Mouse (Mus musculus) intestine, embryonic 14.5 days (tissue): ENCODE measurements around the gene Vgf. TPM values are rescaled to one million over a fixed set of nuclear protein-coding genes. Genes with fewer than 3 reads are reported as not detected.
A peak's percentile ranks its signal among the peaks of the same experiment; 100 is the strongest.

Source experiments
- ATAC-seq: fragments of 200-750 bp; cut with Nextera tagmentation; replicated peaks from 2 replicates; pipeline ENCODE4 v1.8.0; 2017; ENCODE audit warnings: low read depth, moderate number of reproducible peaks, moderate TSS enrichment, moderate library complexity; ENCODE audit not compliant: low FRiP score, low TSS enrichment
- DNase-seq: peaks from one replicate; pipeline ENCODE4 v3.0.0-alpha.2; 2018; ENCODE audit warnings: low spot score
- H3K27ac ChIP-seq: fragments of 300-500 bp; sonication (generic); 2 replicates; pipeline ENCODE4 v1.5.1; 2014; ENCODE audit warnings: low read depth, mild to moderate bottlenecking, control low read depth
- H3K27me3 ChIP-seq: fragments of 300-500 bp; sonication (generic); replicated peaks from 2 replicates; pipeline ENCODE4 v1.6.1; 2014; ENCODE audit warnings: low read length, control low read depth; ENCODE audit not compliant: control insufficient read depth, insufficient read depth
- H3K36me3 ChIP-seq: fragments of 300-500 bp; sonication (generic); 2 replicates; pipeline ENCODE4 v1.6.1; 2014; ENCODE audit warnings: low read length, control low read depth; ENCODE audit not compliant: control insufficient read depth, insufficient read depth
- H3K4me1 ChIP-seq: fragments of 300-500 bp; sonication (generic); replicated peaks from 2 replicates; pipeline ENCODE4 v1.6.1; 2014; ENCODE audit warnings: low read length, control low read depth, mixed read lengths; ENCODE audit not compliant: control insufficient read depth, insufficient read depth
- H3K4me2 ChIP-seq: fragments of 300-500 bp; sonication (generic); 2 replicates; pipeline ENCODE4 v1.6.1; 2014; ENCODE audit warnings: low read length
- H3K4me3 ChIP-seq: fragments of 300-500 bp; sonication (generic); 2 replicates; pipeline ENCODE4 v1.5.1; 2014; ENCODE audit warnings: low read depth, low read length, control low read depth, mixed read lengths
- H3K9ac ChIP-seq: fragments of 300-500 bp; sonication (generic); 2 replicates; pipeline ENCODE4 v1.6.1; 2014; ENCODE audit warnings: mild to moderate bottlenecking, low read length
- H3K9me3 ChIP-seq: fragments of 300-500 bp; sonication (generic); 2 replicates; pipeline ENCODE4 v1.6.1; 2016; ENCODE audit warnings: low read length, control low read depth; ENCODE audit not compliant: control insufficient read depth
- WGBS: fragments of 180-500 bp; shearing (Covaris S2); extraction: QIAGEN DNeasy Blood & Tissue Kit; methylation state at CpG from one replicate; pipeline ENCODE4 v1.1.7; 2014; 5-methylcytosine and 5-hydroxymethylcytosine counted together
- polyA plus RNA-seq: library from polyadenylated mRNA; unstranded; fragments of >200 nt; fragmentation: Nextera tagmentation; extraction: Ambion mirVana; gene quantifications from 2 replicates; pipeline ENCODE4 v1.2.1, GENCODE M21; 2014

The Vgf gene
- 0.36 and 0.53 TPM in 2 replicates for polyA plus RNA-seq

GRCm38 (mm10) chr5:137026092-137026491 lies at the start of gene Vgf:
Vgf (plus strand) TSS chr5:137026392.
- Histone ChIP-seq H3K27me3 (peaks cover 71% of the 10 kb centered on the region), H3K36me3 (no peaks in the 10 kb centered on the region), H3K9ac (no peak within 1 kb of the TSS), H3K4me1 (peaks cover 8% of the 10 kb centered on the region; the same call in 1 of the 2 replicates), H3K9me3 (no peaks in the 10 kb centered on the region), H3K4me2 (0 out of 2 replicates have a peak within 1 kb of the TSS, but pooled peaks have one; percentile 3), H3K4me3 (no peak within 1 kb of the TSS), H3K27ac (no peak within 1 kb of the TSS)
- WGBS = 24% methylated on average over 4 of the region's 4 CpGs
- no peak for ATAC-seq
- no peak for DNase-seq

DNA sequence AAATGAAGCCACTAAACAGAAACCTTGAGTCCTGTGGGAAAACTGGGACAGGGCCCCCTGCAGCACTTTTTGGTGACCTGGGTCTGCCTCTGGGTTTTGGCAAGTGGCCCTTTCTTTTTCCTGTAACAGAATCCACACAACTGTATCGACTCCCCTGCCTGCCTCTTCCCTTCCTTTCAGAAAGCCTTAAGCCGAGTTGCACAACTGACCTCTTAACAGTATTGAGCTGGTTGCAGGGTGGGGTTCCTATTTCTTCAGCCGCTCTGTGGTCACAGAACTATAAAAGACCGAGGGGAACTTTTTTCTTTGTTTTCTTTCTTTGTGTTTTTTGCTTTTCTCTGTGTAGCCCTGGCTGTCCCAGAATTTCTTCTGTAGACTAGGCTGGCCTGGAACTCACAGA lies 48.4 kb upstream of the Vgf start:
- Histone ChIP-seq H3K36me3 (peaks cover 12% of the 10 kb centered on the region), H3K27me3 (no peaks in the 10 kb centered on the region), H3K4me1 (no peaks in the 10 kb centered on the region), H3K9ac (no peak overlapping the region), H3K9me3 (no peaks in the 10 kb centered on the region), H3K4me3 (no peak overlapping the region), H3K4me2 (no peak overlapping the region), H3K27ac (no peak overlapping the region)
- WGBS = 70% methylated on average over 4 of the region's 4 CpGs
- no peak for ATAC-seq
- DNase-seq = no peak

DNA sequence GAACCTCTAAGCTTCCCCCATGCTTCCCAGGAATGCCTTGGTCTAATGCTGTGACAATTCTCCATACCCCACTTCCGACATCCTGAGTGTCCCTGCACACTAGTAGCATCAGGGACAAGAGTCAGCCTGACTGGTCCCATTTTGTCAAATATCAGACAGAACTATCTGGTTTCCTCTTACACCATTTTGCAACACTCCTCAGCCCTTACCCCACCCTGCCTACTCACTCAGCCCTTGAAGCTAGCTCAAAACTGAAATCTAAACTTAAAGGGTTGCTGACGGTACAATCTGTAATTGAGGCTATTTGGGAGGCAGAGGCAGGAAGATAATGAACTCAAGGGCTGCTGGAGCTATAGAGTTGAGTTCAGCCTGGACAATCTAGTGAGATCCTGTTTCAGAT lies 46.4 kb upstream of the Vgf start:
- H3K36me3 ChIP-seq = peaks cover 21% of the 10 kb centered on the region
- WGBS = 88% methylated on average over 2 of the region's 2 CpGs
- H3K9me3 ChIP-seq = no peaks in the 10 kb centered on the region
- no peak overlapping the region for H3K4me2 ChIP-seq
- H3K9ac ChIP-seq = no peak overlapping the region
- no peak for ATAC-seq
- H3K27me3 ChIP-seq = no peaks in the 10 kb centered on the region
- no peak overlapping the region for H3K4me3 ChIP-seq
- no peaks in the 10 kb centered on the region for H3K4me1 ChIP-seq
- no peak overlapping the region for H3K27ac ChIP-seq
- DNase-seq = no peak

- WGBS = 91% methylated on average over 8 of the region's 8 CpGs
Observed at GRCm38 (mm10) chr5:136980974-136981373, 45.2 kb upstream of the Vgf start.

DNA sequence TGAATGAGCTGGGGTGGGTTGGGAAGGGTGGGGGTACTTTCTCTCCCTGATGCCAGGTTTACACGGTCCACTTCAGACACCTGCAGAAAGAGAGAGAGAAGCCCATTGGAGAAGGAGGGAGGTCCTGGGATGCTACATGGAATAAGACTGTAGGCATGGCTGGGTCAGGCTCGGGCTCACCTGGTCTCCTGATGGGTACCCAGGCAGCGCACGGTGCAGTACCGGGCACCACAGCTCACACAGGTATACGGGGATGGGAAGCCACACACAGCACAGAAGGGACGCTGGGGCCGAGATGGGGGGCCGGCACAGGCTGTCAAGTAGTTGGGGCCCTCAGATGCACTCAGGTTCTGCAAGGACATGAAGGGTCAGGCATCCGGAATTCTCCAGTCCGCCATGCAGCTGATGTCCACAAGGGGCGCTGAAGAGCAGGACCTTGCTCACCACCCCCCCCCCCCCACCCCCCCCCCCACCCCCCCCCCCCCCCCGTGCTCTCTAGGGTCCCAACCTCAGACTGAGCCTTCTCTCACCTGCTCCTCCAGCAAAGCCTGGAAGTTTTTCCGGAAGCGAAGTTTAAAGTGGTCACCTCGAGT lies 43.8 kb upstream of the Vgf start:
- WGBS = 55% methylated on average over 14 of the region's 16 CpGs
- peaks cover 5% of the 10 kb centered on the region for H3K4me1 ChIP-seq
- DNase-seq (peak; percentile 68), ATAC-seq (no peak)
- H3K9me3 ChIP-seq = no peaks in the 10 kb centered on the region
- H3K27me3 ChIP-seq = no peaks in the 10 kb centered on the region
- no peak overlapping the region for H3K27ac ChIP-seq
- peaks cover 21% of the 10 kb centered on the region for H3K36me3 ChIP-seq
- H3K4me2 ChIP-seq = no peak overlapping the region
- H3K4me3 ChIP-seq = no peak overlapping the region
- no peak overlapping the region for H3K9ac ChIP-seq

More at GRCm38 (mm10) chr5:136980974-136981373, 45.2 kb upstream of the Vgf start:
- H3K36me3 ChIP-seq = peaks cover 21% of the 10 kb centered on the region
- H3K9ac ChIP-seq = no peak overlapping the region
- H3K4me2 ChIP-seq = no peak overlapping the region
- no peaks in the 10 kb centered on the region for H3K9me3 ChIP-seq
- ATAC-seq = no peak
- peaks cover 2% of the 10 kb centered on the region for H3K4me1 ChIP-seq
- no peak overlapping the region for H3K27ac ChIP-seq
- H3K4me3 ChIP-seq = no peak overlapping the region
- H3K27me3 ChIP-seq = no peaks in the 10 kb centered on the region
- DNase-seq = no peak

- ATAC-seq (no peak), DNase-seq (no peak)
- peaks cover 31% of the 10 kb centered on the region for H3K36me3 ChIP-seq
- H3K4me2 ChIP-seq = no peak overlapping the region
- H3K9me3 ChIP-seq = no peaks in the 10 kb centered on the region
- H3K27ac ChIP-seq = no peak overlapping the region
- peaks cover 9% of the 10 kb centered on the region for H3K4me1 ChIP-seq
- no peak overlapping the region for H3K9ac ChIP-seq
- no peak overlapping the region for H3K4me3 ChIP-seq
- no peaks in the 10 kb centered on the region for H3K27me3 ChIP-seq
- whole genome bisulfite sequencing = 56% methylated on average over 14 of the region's 14 CpGs
Observed at GRCm38 (mm10) chr5:136984828-136985227, 41.4 kb upstream of the Vgf start.

- Histone ChIP-seq H3K36me3 (peaks cover 44% of the 10 kb centered on the region), H3K4me2 (peak within 1 kb of the TSS; percentile 76), H3K4me1 (peaks cover 9% of the 10 kb centered on the region), H3K9me3 (no peaks in the 10 kb centered on the region), H3K27ac (peak within 1 kb of the TSS; percentile 90), H3K4me3 (peak within 1 kb of the TSS; percentile 66), H3K9ac (peak within 1 kb of the TSS; percentile 92), H3K27me3 (no peaks in the 10 kb centered on the region)
- DNase-seq (no peak), ATAC-seq (peak; percentile 89)
- under 1% methylated on average over 26 of the region's 26 CpGs for WGBS
Observed at GRCm38 (mm10) chr5:136986695-136987137, 39.5 kb upstream of the Vgf start, which contains the start of gene Plod3. Plod3 (plus strand) TSS chr5:136987019.

- under 1% methylated on average over 63 of the region's 67 CpGs for WGBS
- Histone ChIP-seq H3K27ac (peak overlapping the region; percentile 90), H3K4me2 (peak overlapping the region; percentile 66), H3K4me1 (peaks cover 9% of the 10 kb centered on the region), H3K9me3 (no peaks in the 10 kb centered on the region), H3K27me3 (no peaks in the 10 kb centered on the region), H3K4me3 (peak overlapping the region; percentile 66), H3K9ac (peak overlapping the region; percentile 92), H3K36me3 (peaks cover 45% of the 10 kb centered on the region)
- DNase-seq = peak; percentile 92
- ATAC-seq = peak; percentile 63
Observed at GRCm38 (mm10) chr5:136987138-136987933, 38.9 kb upstream of the Vgf start.
